ENCODE assay signal across 16 mouse cellular contexts in the genomic region with DNA sequence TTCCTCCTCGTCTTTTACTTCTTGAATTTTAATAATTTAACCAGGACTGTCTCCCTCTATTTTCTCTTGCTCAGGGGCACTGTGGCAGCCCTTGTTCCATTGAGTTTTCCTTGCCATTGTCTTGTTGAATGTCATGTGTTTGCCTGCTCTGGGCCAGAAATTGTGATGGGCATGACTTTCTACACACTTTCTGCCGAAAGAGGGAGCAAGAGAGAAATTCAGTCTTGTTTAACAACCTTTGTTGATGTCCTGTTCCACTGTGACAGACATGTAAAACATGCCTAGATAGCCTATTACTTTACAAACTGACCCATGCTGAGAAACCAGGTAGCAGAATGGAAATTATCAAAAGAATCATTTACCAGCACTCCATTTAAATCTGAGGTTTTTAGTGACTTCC. TPM values are rescaled to one million over a fixed set of nuclear protein-coding genes. Genes with fewer than 3 reads are reported as not detected.
A peak's percentile ranks its signal among the peaks of the same experiment; 100 is the strongest.
DNase-seq lines count a peak whose midpoint lies in the region; ATAC-seq lines count a peak whose summit lies in the region.
"Had no signal": no experiment of that assay in that cellular context is flagged by ENCODE, and none has a peak within 500 bp of the region (broad histone marks: within the 10 kb centered on the region; RNA-seq: fewer than 3 reads in every experiment).

No protein-coding gene starts in this region.

- no peaks in the 10 kb centered on the region for H3K4me1 ChIP-seq in kidney, embryonic 16.5 days (ENCODE audit: insufficient read depth, low read length)
- H3K4me1 ChIP-seq: embryonic facial prominence, embryonic 13.5 days; forebrain, embryonic 12.5 days; midbrain, embryonic 13.5 days; neural tube, embryonic 13.5 days had no signal

- DNase-seq in kidney, adult 9 months, result peak; percentile 62
- peak; percentile 14 for DNase-seq in lung, postnatal 10 days
- DNase-seq in lung, postnatal 14 days, result no peak
- peak; percentile 62 for DNase-seq in WW6 (ENCODE audit: low read depth, low spot score)
- DNase-seq in naive thymus-derived CD4-positive, alpha-beta T cell, adult 2 months (ENCODE audit: low read depth), result peak; percentile 39
- no peak for DNase-seq in right cerebral cortex, postnatal 10 days (ENCODE audit: low spot score in 2 of 2)
- DNase-seq: gastrocnemius, postnatal 25 days; layer of hippocampus, adult 9-11 months; thymus, adult 2 months had no signal

- 76% methylated on average over 2 of the region's 2 CpGs for WGBS in kidney, embryonic 16.5 days

- H3K27me3 ChIP-seq in kidney, embryonic 16.5 days (ENCODE audit: insufficient read depth, low read length), result no peaks in the 10 kb centered on the region
- H3K27me3 ChIP-seq: embryonic facial prominence, embryonic 13.5 days; forebrain, embryonic 12.5 days; midbrain, embryonic 13.5 days; neural tube, embryonic 13.5 days had no signal

- H3K36me3 ChIP-seq in kidney, embryonic 16.5 days (ENCODE audit: insufficient read depth, low read length), result peaks cover 20% of the 10 kb centered on the region

- no peak overlapping the region for H3K9ac ChIP-seq in kidney, embryonic 16.5 days (replicated peaks; ENCODE audit: low read length)
- H3K9ac ChIP-seq: embryonic facial prominence, embryonic 13.5 days; forebrain, embryonic 12.5 days; midbrain, embryonic 13.5 days; neural tube, embryonic 13.5 days had no signal

- H3K9me3 ChIP-seq in kidney, embryonic 16.5 days (ENCODE audit: low read length), result no peaks in the 10 kb centered on the region
- H3K9me3 ChIP-seq: embryonic facial prominence, embryonic 13.5 days; forebrain, embryonic 12.5 days; G1E; midbrain, embryonic 13.5 days; neural tube, embryonic 13.5 days had no signal

- no peak overlapping the region for H3K27ac ChIP-seq in kidney, embryonic 16.5 days (ENCODE audit: low read length)
- H3K27ac ChIP-seq: embryonic facial prominence, embryonic 13.5 days; forebrain, embryonic 12.5 days; midbrain, embryonic 13.5 days; neural tube, embryonic 13.5 days had no signal

- H3K4me2 ChIP-seq in kidney, embryonic 16.5 days (replicated peaks; ENCODE audit: low read depth, low read length), result no peak overlapping the region
- H3K4me2 ChIP-seq: embryonic facial prominence, embryonic 13.5 days; forebrain, embryonic 12.5 days; midbrain, embryonic 13.5 days; neural tube, embryonic 13.5 days had no signal

- no peak overlapping the region for H3K4me3 ChIP-seq in kidney, embryonic 16.5 days (ENCODE audit: low read length)
- H3K4me3 ChIP-seq: embryonic facial prominence, embryonic 13.5 days; forebrain, embryonic 12.5 days; midbrain, embryonic 13.5 days; neural tube, embryonic 13.5 days had no signal

- no peak for ATAC-seq in kidney, embryonic 16.5 days (ENCODE audit: low FRiP score, low TSS enrichment)
- ATAC-seq: hindbrain, embryonic 16.5 days; midbrain, embryonic 13.5 days had no signal

RNA-seq across cellular contexts. Expression of gene Pigl, which starts 33.7 kb away (rescaled TPM):
- 10.9 and 13.1 TPM in 2 replicates for polyA plus RNA-seq in kidney, embryonic 16.5 days (2015; fragmentation: Nextera tagmentation; extraction: Ambion mirVana)

RNA-seq across cellular contexts. Expression of gene Ncor1, which starts 33.8 kb away (rescaled TPM):
- 63.2 and 102 TPM in 2 replicates for polyA plus RNA-seq in kidney, embryonic 16.5 days (2015; fragmentation: Nextera tagmentation; extraction: Ambion mirVana)

Comparison
In these comparisons a context has a peak if more than half of its experiments do, and no peak if none do; other contexts are left out.
1. DNase-seq: peak in kidney, adult 9 months (single experiment), lung, postnatal 10 days (single experiment), WW6 (single experiment) and naive thymus-derived CD4-positive, alpha-beta T cell, adult 2 months (single experiment); none in lung, postnatal 14 days (single experiment) and right cerebral cortex, postnatal 10 days (0 of 2).